Mouse (Mus musculus) inflammation-experienced regulatory T-cells, adult 6 months (primary cell): ENCODE measurements at regions not wholly inside any gene's neighbourhood (a gene's known extent, or its start where the extent isn't known, plus 50 kb on each side); places are given as distances from the start of the nearest gene placed in this dataset.
"Not testable (repeated sequence)": the region's sequence is repeated elsewhere in the genome, so short reads cannot be mapped to it uniquely, and the experiment has no call there.

Experiments
- ATAC-seq: one replicate; pipeline ENCODE4 v1.8.0; 2017

GRCm38 (mm10) chr9:11145799-11146198, 241.2 kb upstream of the Cntn5 start:
- ATAC-seq, result no peak

GRCm38 (mm10) chr9:11126833-11127232, 222.3 kb upstream of the Cntn5 start:
- no peak for ATAC-seq

GRCm38 (mm10) chr9:11119153-11119552, 214.6 kb upstream of the Cntn5 start:
- ATAC-seq, result no peak

GRCm38 (mm10) chr9:11107828-11108227, 203.3 kb upstream of the Cntn5 start:
- ATAC-seq, result not testable (repeated sequence)

- not testable (repeated sequence) for ATAC-seq
Measured at GRCm38 (mm10) chr9:11107212-11107611, 202.6 kb upstream of the Cntn5 start.

GRCm38 (mm10) chr9:11106268-11106667, 201.7 kb upstream of the Cntn5 start:
- no peak for ATAC-seq

GRCm38 (mm10) chr9:11103448-11103847, 198.9 kb upstream of the Cntn5 start:
- no peak for ATAC-seq

- ATAC-seq, result no peak
Measured at GRCm38 (mm10) chr9:11092874-11093273, 188.3 kb upstream of the Cntn5 start.

- not testable (repeated sequence) for ATAC-seq
Measured at GRCm38 (mm10) chr9:11067125-11067524, 162.6 kb upstream of the Cntn5 start.

- ATAC-seq, result no peak
Measured at GRCm38 (mm10) chr9:11062856-11063255, 158.3 kb upstream of the Cntn5 start.
